Mouse (Mus musculus) limb, embryonic 14.5 days (tissue): Measurements from ENCODE around the gene Cys1. TPM values are rescaled to one million over a fixed set of nuclear protein-coding genes. Genes with fewer than 3 reads are reported as not detected.

Source experiments
- ATAC-seq: fragments of 200-750 bp; cut with Nextera tagmentation; 2 replicates; pipeline ENCODE4 v1.8.0; 2017; ENCODE audit warnings: low read depth, moderate number of reproducible peaks, moderate TSS enrichment; ENCODE audit not compliant: low FRiP score
- DNase-seq: peaks from one replicate; pipeline ENCODE4 v3.0.0-alpha.2; 2015; ENCODE audit warnings: low spot score
- H3K27ac ChIP-seq: fragments of 300-500 bp; sonication (generic); replicated peaks from 2 replicates; pipeline ENCODE4 v1.5.1; 2014; ENCODE audit warnings: low read depth, mild to moderate bottlenecking, low read length, moderate library complexity, mixed read lengths
- H3K27me3 ChIP-seq: fragments of 300-500 bp; sonication (generic); 2 replicates; pipeline ENCODE4 v1.6.1; 2014; ENCODE audit warnings: low read length, mixed read lengths; ENCODE audit not compliant: control insufficient read depth, insufficient read depth
- H3K36me3 ChIP-seq: fragments of 300-500 bp; sonication (generic); 2 replicates; pipeline ENCODE4 v1.6.1; 2014; ENCODE audit warnings: mild to moderate bottlenecking, low read length, moderate library complexity, mixed read lengths; ENCODE audit not compliant: control insufficient read depth, insufficient read depth
- H3K4me1 ChIP-seq: fragments of 300-500 bp; sonication (generic); 2 replicates; pipeline ENCODE4 v1.6.1; 2014; ENCODE audit warnings: antibody characterized with exemption, low read length, mixed read lengths; ENCODE audit not compliant: control insufficient read depth, insufficient read depth
- H3K4me2 ChIP-seq: fragments of 300-500 bp; sonication (generic); replicated peaks from 2 replicates; pipeline ENCODE4 v1.6.1; 2014; ENCODE audit warnings: low read depth, mild to moderate bottlenecking, low read length, moderate library complexity; ENCODE audit not compliant: severe bottlenecking
- H3K4me3 ChIP-seq: fragments of 300-500 bp; sonication (generic); replicated peaks from 2 replicates; pipeline ENCODE4 v1.5.1; 2014; ENCODE audit warnings: low read length
- H3K9ac ChIP-seq: fragments of 300-500 bp; sonication (generic); 2 replicates; pipeline ENCODE4 v1.6.1; 2014; ENCODE audit warnings: mild to moderate bottlenecking, low read depth, low read length, moderate library complexity; ENCODE audit not compliant: severe bottlenecking
- H3K9me3 ChIP-seq: fragments of 300-500 bp; sonication (generic); 2 replicates; pipeline ENCODE4 v1.6.1; 2016; ENCODE audit warnings: low read length; ENCODE audit not compliant: control insufficient read depth
- POLR2A ChIP-seq: fragments of 200-500 bp; IDR thresholded peaks from 2 replicates; pipeline ENCODE4 v1.8.0; 2012; ENCODE audit warnings: inconsistent platforms, mild to moderate bottlenecking, moderate library complexity, borderline replicate concordance; ENCODE audit not compliant: insufficient read depth, insufficient read length; ENCODE audit errors: extremely low read depth
- WGBS: fragments of 180-500 bp; shearing (Covaris S2); extraction: QIAGEN DNeasy Blood & Tissue Kit; methylation state at CpG from one replicate; pipeline ENCODE4 v1.1.7; 2014; 5-methylcytosine and 5-hydroxymethylcytosine counted together
- polyA plus RNA-seq, 2 experiments: library from polyadenylated mRNA; depleted of rRNA in 1 of 2; stranded (reverse) in 1 of 2; unstranded in 1 of 2; fragments of >200 nt; fragmentation: Nextera tagmentation in 1 of 2; extraction: Ambion mirVana in 1 of 2; gene quantifications; 2 replicates each; pipeline versions ENCODE4 v1.2.1 to v1.2.3; 2012 to 2014

Gene Cys1
- polyA plus RNA-seq, 2 experiments, result 8.9 to 11.3 TPM

- Histone ChIP-seq H3K9me3 (no peaks in the 10 kb centered on the region), H3K36me3 (no peaks in the 10 kb centered on the region), H3K4me2 (no peak overlapping the region), H3K4me1 (no peaks in the 10 kb centered on the region), H3K27ac (no peak overlapping the region), H3K4me3 (no peak overlapping the region), H3K27me3 (no peaks in the 10 kb centered on the region), H3K9ac (no peak overlapping the region)
- TF ChIP-seq POLR2A, result no peak
- ATAC-seq, result no peak
- 67% methylated on average over 1 of the region's 1 CpGs for WGBS
- no peak for DNase-seq
Observed at GRCm38 (mm10) chr12:24633753-24634191, 47.8 kb downstream of the Cys1 start.

GRCm38 (mm10) chr12:24632404-24632803 is 49.2 kb downstream of the Cys1 start:
- WGBS, result 62% methylated on average over 4 of the region's 4 CpGs
- H3K9ac ChIP-seq, result no peak overlapping the region
- H3K4me2 ChIP-seq, result no peak overlapping the region
- TF ChIP-seq POLR2A, result no peak
- H3K36me3 ChIP-seq, result no peaks in the 10 kb centered on the region
- DNase-seq, result no peak
- no peak overlapping the region for H3K27ac ChIP-seq
- ATAC-seq, result no peak
- H3K9me3 ChIP-seq, result no peaks in the 10 kb centered on the region
- no peaks in the 10 kb centered on the region for H3K27me3 ChIP-seq
- H3K4me3 ChIP-seq, result no peak overlapping the region
- H3K4me1 ChIP-seq, result no peaks in the 10 kb centered on the region

GRCm38 (mm10) chr12:24630220-24630619 is 51.4 kb downstream of the Cys1 start:
- no peak overlapping the region for H3K9ac ChIP-seq
- DNase-seq, result no peak
- TF ChIP-seq POLR2A, result no peak
- H3K9me3 ChIP-seq, result no peaks in the 10 kb centered on the region
- H3K4me2 ChIP-seq, result no peak overlapping the region
- no peaks in the 10 kb centered on the region for H3K36me3 ChIP-seq
- H3K4me1 ChIP-seq, result no peaks in the 10 kb centered on the region
- H3K4me3 ChIP-seq, result no peak overlapping the region
- WGBS, result 80% methylated on average over 1 of the region's 1 CpGs
- no peak for ATAC-seq
- H3K27ac ChIP-seq, result no peak overlapping the region
- no peaks in the 10 kb centered on the region for H3K27me3 ChIP-seq

GRCm38 (mm10) chr12:24627215-24627614 is 54.4 kb downstream of the Cys1 start:
- no peaks in the 10 kb centered on the region for H3K36me3 ChIP-seq
- no peak overlapping the region for H3K9ac ChIP-seq
- TF ChIP-seq POLR2A, result no peak
- H3K4me3 ChIP-seq, result no peak overlapping the region
- WGBS, result 45% methylated on average over 3 of the region's 3 CpGs
- DNase-seq (no peak), ATAC-seq (no peak)
- H3K9me3 ChIP-seq, result no peaks in the 10 kb centered on the region
- H3K4me2 ChIP-seq, result no peak overlapping the region
- no peak overlapping the region for H3K27ac ChIP-seq
- no peaks in the 10 kb centered on the region for H3K27me3 ChIP-seq
- H3K4me1 ChIP-seq, result no peaks in the 10 kb centered on the region

GRCm38 (mm10) chr12:24626401-24626800 is 55.2 kb downstream of the Cys1 start:
- 93% methylated on average over 5 of the region's 5 CpGs for WGBS
- H3K4me1 ChIP-seq, result no peaks in the 10 kb centered on the region
- no peak overlapping the region for H3K27ac ChIP-seq
- H3K4me2 ChIP-seq, result no peak overlapping the region
- DNase-seq, result no peak
- no peak for TF ChIP-seq POLR2A
- no peaks in the 10 kb centered on the region for H3K36me3 ChIP-seq
- H3K4me3 ChIP-seq, result no peak overlapping the region
- H3K9me3 ChIP-seq, result no peaks in the 10 kb centered on the region
- no peak for ATAC-seq
- H3K27me3 ChIP-seq, result no peaks in the 10 kb centered on the region
- no peak overlapping the region for H3K9ac ChIP-seq
